Mouse (Mus musculus): Measurements from ENCODE around the gene Phc2. TPM values are rescaled to one million over a fixed set of nuclear protein-coding genes. Genes with fewer than 3 reads are reported as not detected.
A peak's percentile ranks its signal among the peaks of the same experiment; 100 is the strongest.

The Phc2 gene
- polyA plus RNA-seq, 1 experiment from 2014 or later: 4.2 TPM

- WGBS (ENCODE audit: insufficient replicate concordance): 43% methylated on average over 1 of the region's 1 CpGs
- H3K4me1 ChIP-seq (ENCODE audit: control insufficient read depth, low read depth, low read length): peaks cover 15% of the 10 kb centered on the region
- ATAC-seq (ENCODE audit: low read depth): no peak
- H3K4me2 ChIP-seq (ENCODE audit: low read depth, low read length): no peak overlapping the region
- H3K36me3 ChIP-seq (ENCODE audit: control insufficient read depth, insufficient read depth): no peaks in the 10 kb centered on the region
- H3K9ac ChIP-seq (ENCODE audit: low read depth, low read length): no peak overlapping the region
- H3K9me3 ChIP-seq (replicated peaks; ENCODE audit: control insufficient read depth, low read length): no peaks in the 10 kb centered on the region
- H3K4me3 ChIP-seq (ENCODE audit: low read depth, low read length): no peak overlapping the region
- no peak overlapping the region for H3K27ac ChIP-seq (ENCODE audit: low read length)
- H3K27me3 ChIP-seq (ENCODE audit: control insufficient read depth, insufficient read depth, low read depth, low read length): no peaks in the 10 kb centered on the region
Observed at GRCm38 (mm10) chr4:128793710-128794109, 139.2 kb downstream of the Phc2 start.

GRCm38 (mm10) chr4:128794198-128794597 lies 139.7 kb downstream of the Phc2 start:
- no peaks in the 10 kb centered on the region for H3K36me3 ChIP-seq (ENCODE audit: control insufficient read depth, insufficient read depth)
- peaks cover 15% of the 10 kb centered on the region for H3K4me1 ChIP-seq (ENCODE audit: control insufficient read depth, low read depth, low read length)
- H3K4me3 ChIP-seq (ENCODE audit: low read depth, low read length): no peak overlapping the region
- ATAC-seq (ENCODE audit: low read depth): peak; percentile 52
- H3K4me2 ChIP-seq (ENCODE audit: low read depth, low read length): no peak overlapping the region
- 71% methylated on average over 8 of the region's 8 CpGs for WGBS (ENCODE audit: insufficient replicate concordance)
- H3K9me3 ChIP-seq (replicated peaks; ENCODE audit: control insufficient read depth, low read length): no peaks in the 10 kb centered on the region
- no peak overlapping the region for H3K9ac ChIP-seq (ENCODE audit: low read depth, low read length)
- H3K27ac ChIP-seq (ENCODE audit: low read length): no peak overlapping the region
- H3K27me3 ChIP-seq (ENCODE audit: control insufficient read depth, insufficient read depth, low read depth, low read length): no peaks in the 10 kb centered on the region

GRCm38 (mm10) chr4:128795596-128795995 lies 141.1 kb downstream of the Phc2 start:
- WGBS (ENCODE audit: insufficient replicate concordance): 8% methylated on average over 9 of the region's 9 CpGs
- no peak overlapping the region for H3K27ac ChIP-seq (ENCODE audit: low read length)
- no peaks in the 10 kb centered on the region for H3K9me3 ChIP-seq (replicated peaks; ENCODE audit: control insufficient read depth, low read length)
- H3K4me3 ChIP-seq (ENCODE audit: low read depth, low read length): no peak overlapping the region
- H3K36me3 ChIP-seq (ENCODE audit: control insufficient read depth, insufficient read depth): no peaks in the 10 kb centered on the region
- H3K27me3 ChIP-seq (ENCODE audit: control insufficient read depth, insufficient read depth, low read depth, low read length): no peaks in the 10 kb centered on the region
- 0 out of 2 replicates have a peak, but pooled peaks have one; percentile 14 for ATAC-seq (ENCODE audit: low read depth)
- H3K4me1 ChIP-seq (ENCODE audit: control insufficient read depth, low read depth, low read length): peaks cover 15% of the 10 kb centered on the region
- H3K9ac ChIP-seq (ENCODE audit: low read depth, low read length): no peak overlapping the region
- no peak overlapping the region for H3K4me2 ChIP-seq (ENCODE audit: low read depth, low read length)

GRCm38 (mm10) chr4:128796788-128797187 lies 142.3 kb downstream of the Phc2 start:
- 64% methylated on average over 8 of the region's 8 CpGs for WGBS (ENCODE audit: insufficient replicate concordance)
- H3K9me3 ChIP-seq (replicated peaks; ENCODE audit: control insufficient read depth, low read length): no peaks in the 10 kb centered on the region
- H3K4me3 ChIP-seq (ENCODE audit: low read depth, low read length): no peak overlapping the region
- H3K4me1 ChIP-seq (ENCODE audit: control insufficient read depth, low read depth, low read length): peaks cover 15% of the 10 kb centered on the region
- no peak overlapping the region for H3K27ac ChIP-seq (ENCODE audit: low read length)
- no peak for ATAC-seq (ENCODE audit: low read depth)
- no peak overlapping the region for H3K9ac ChIP-seq (ENCODE audit: low read depth, low read length)
- H3K4me2 ChIP-seq (ENCODE audit: low read depth, low read length): no peak overlapping the region
- no peaks in the 10 kb centered on the region for H3K27me3 ChIP-seq (ENCODE audit: control insufficient read depth, insufficient read depth, low read depth, low read length)
- H3K36me3 ChIP-seq (ENCODE audit: control insufficient read depth, insufficient read depth): no peaks in the 10 kb centered on the region

- H3K4me3 ChIP-seq (ENCODE audit: low read depth, low read length): no peak overlapping the region
- no peak overlapping the region for H3K27ac ChIP-seq (ENCODE audit: low read length)
- H3K36me3 ChIP-seq (ENCODE audit: control insufficient read depth, insufficient read depth): no peaks in the 10 kb centered on the region
- H3K9ac ChIP-seq (ENCODE audit: low read depth, low read length): no peak overlapping the region
- ATAC-seq (ENCODE audit: low read depth): no peak
- no peaks in the 10 kb centered on the region for H3K27me3 ChIP-seq (ENCODE audit: control insufficient read depth, insufficient read depth, low read depth, low read length)
- WGBS (ENCODE audit: insufficient replicate concordance): 50% methylated on average over 9 of the region's 9 CpGs
- no peak overlapping the region for H3K4me2 ChIP-seq (ENCODE audit: low read depth, low read length)
- no peaks in the 10 kb centered on the region for H3K9me3 ChIP-seq (replicated peaks; ENCODE audit: control insufficient read depth, low read length)
- H3K4me1 ChIP-seq (ENCODE audit: control insufficient read depth, low read depth, low read length): peaks cover 32% of the 10 kb centered on the region
Observed at GRCm38 (mm10) chr4:128801675-128802465, 147.4 kb downstream of the Phc2 start.

Other genes starting within 250 kb of the Phc2 start
- 0.53 and 0.70 TPM in 2 replicates for gene Zscan20, start 44.6 kb upstream of the Phc2 start, polyA plus RNA-seq (2015; fragmentation: Nextera tagmentation; extraction: Ambion mirVana)
- gene Tlr12, start 36.1 kb upstream of the Phc2 start, polyA plus RNA-seq (2015; fragmentation: Nextera tagmentation; extraction: Ambion mirVana): 1.8 and 2.0 TPM in 2 replicates
- gene A3galt2, start 100.7 kb downstream of the Phc2 start, polyA plus RNA-seq (2015; fragmentation: Nextera tagmentation; extraction: Ambion mirVana): 0.02 TPM in 1 of 2 replicates, not detected in the other
- gene Zfp362, start 151.3 kb downstream of the Phc2 start, polyA plus RNA-seq (2015; fragmentation: Nextera tagmentation; extraction: Ambion mirVana): 4.8 and 5.2 TPM in 2 replicates
- 0.11 and 0.15 TPM in 2 replicates for gene Trim62, start 228.9 kb downstream of the Phc2 start, polyA plus RNA-seq (2015; fragmentation: Nextera tagmentation; extraction: Ambion mirVana)

Data from liver, embryonic 16.5 days (tissue).